Mouse (Mus musculus): ENCODE measurements at regions not wholly inside any gene's neighbourhood (a gene's known extent, or its start where the extent isn't known, plus 50 kb on each side); places are given as distances from the start of the nearest gene placed in this dataset.

GRCm38 (mm10) chr11:52502759-52503365 is 106.6 kb downstream of the 9530068E07Rik start:
- H3K4me3 ChIP-seq (ENCODE audit: low read depth, low read length): no peak overlapping the region
- no peaks in the 10 kb centered on the region for H3K4me1 ChIP-seq (ENCODE audit: control insufficient read depth, insufficient read depth, low read length)
- H3K4me2 ChIP-seq (ENCODE audit: low read depth, low read length): no peak overlapping the region
- DNase-seq (ENCODE audit: low spot score): no peak
- no peaks in the 10 kb centered on the region for H3K27me3 ChIP-seq (ENCODE audit: control insufficient read depth, insufficient read depth, low read length)
- ATAC-seq (replicated peaks; ENCODE audit: insufficient number of reproducible peaks, low FRiP score, low TSS enrichment, low read depth): no peak
- 69% methylated on average over 10 of the region's 10 CpGs for WGBS
- no peak overlapping the region for H3K27ac ChIP-seq (replicated peaks; ENCODE audit: low read depth, low read length)
- H3K9ac ChIP-seq (replicated peaks; ENCODE audit: low read length): no peak overlapping the region
- H3K9me3 ChIP-seq (replicated peaks; ENCODE audit: control insufficient read depth, low read length): no peaks in the 10 kb centered on the region
- H3K36me3 ChIP-seq (replicated peaks; ENCODE audit: control insufficient read depth, insufficient read depth, low read depth, low read length): no peaks in the 10 kb centered on the region

- Histone ChIP-seq H3K9me3 (replicated peaks; ENCODE audit: control insufficient read depth, low read length) (no peaks in the 10 kb centered on the region), H3K27ac (replicated peaks; ENCODE audit: low read depth, low read length) (no peak overlapping the region), H3K4me2 (ENCODE audit: low read depth, low read length) (no peak overlapping the region), H3K36me3 (replicated peaks; ENCODE audit: control insufficient read depth, insufficient read depth, low read depth, low read length) (no peaks in the 10 kb centered on the region), H3K27me3 (ENCODE audit: control insufficient read depth, insufficient read depth, low read length) (no peaks in the 10 kb centered on the region), H3K4me1 (ENCODE audit: control insufficient read depth, insufficient read depth, low read length) (no peaks in the 10 kb centered on the region), H3K9ac (replicated peaks; ENCODE audit: low read length) (no peak overlapping the region), H3K4me3 (ENCODE audit: low read depth, low read length) (no peak overlapping the region)
- WGBS: 33% methylated on average over 4 of the region's 4 CpGs
- DNase-seq (ENCODE audit: low spot score) (no peak), ATAC-seq (replicated peaks; ENCODE audit: insufficient number of reproducible peaks, low FRiP score, low TSS enrichment, low read depth) (no peak)
These were observed 115.6 kb downstream of the 9530068E07Rik start for GRCm38 (mm10) chr11:52511831-52512297.

- Histone ChIP-seq H3K4me2 (ENCODE audit: low read depth, low read length) (no peak overlapping the region), H3K27me3 (ENCODE audit: control insufficient read depth, insufficient read depth, low read length) (no peaks in the 10 kb centered on the region), H3K4me3 (ENCODE audit: low read depth, low read length) (no peak overlapping the region), H3K9ac (replicated peaks; ENCODE audit: low read length) (no peak overlapping the region), H3K36me3 (replicated peaks; ENCODE audit: control insufficient read depth, insufficient read depth, low read depth, low read length) (no peaks in the 10 kb centered on the region), H3K27ac (replicated peaks; ENCODE audit: low read depth, low read length) (no peak overlapping the region), H3K9me3 (replicated peaks; ENCODE audit: control insufficient read depth, low read length) (no peaks in the 10 kb centered on the region), H3K4me1 (ENCODE audit: control insufficient read depth, insufficient read depth, low read length) (no peaks in the 10 kb centered on the region)
- DNase-seq (ENCODE audit: low spot score) (peak; percentile 30), ATAC-seq (replicated peaks; ENCODE audit: insufficient number of reproducible peaks, low FRiP score, low TSS enrichment, low read depth) (no peak)
- 75% methylated on average over 5 of the region's 5 CpGs for WGBS
These were observed 121.1 kb downstream of the 9530068E07Rik start for GRCm38 (mm10) chr11:52517330-52517729.

GRCm38 (mm10) chr11:52519877-52520276 is 123.6 kb downstream of the 9530068E07Rik start:
- 89% methylated on average over 3 of the region's 3 CpGs for WGBS
- no peak for ATAC-seq (replicated peaks; ENCODE audit: insufficient number of reproducible peaks, low FRiP score, low TSS enrichment, low read depth)
- no peak overlapping the region for H3K4me2 ChIP-seq (ENCODE audit: low read depth, low read length)

GRCm38 (mm10) chr11:52521879-52522278 is 125.7 kb downstream of the 9530068E07Rik start:
- H3K27me3 ChIP-seq (ENCODE audit: control insufficient read depth, insufficient read depth, low read length): no peaks in the 10 kb centered on the region
- H3K9me3 ChIP-seq (replicated peaks; ENCODE audit: control insufficient read depth, low read length): no peaks in the 10 kb centered on the region
- no peak overlapping the region for H3K27ac ChIP-seq (replicated peaks; ENCODE audit: low read depth, low read length)
- no peak for ATAC-seq (replicated peaks; ENCODE audit: insufficient number of reproducible peaks, low FRiP score, low TSS enrichment, low read depth)
- no peak overlapping the region for H3K4me2 ChIP-seq (ENCODE audit: low read depth, low read length)
- H3K36me3 ChIP-seq (replicated peaks; ENCODE audit: control insufficient read depth, insufficient read depth, low read depth, low read length): no peaks in the 10 kb centered on the region
- H3K9ac ChIP-seq (replicated peaks; ENCODE audit: low read length): no peak overlapping the region
- H3K4me1 ChIP-seq (ENCODE audit: control insufficient read depth, insufficient read depth, low read length): no peaks in the 10 kb centered on the region
- peak; percentile 71 for DNase-seq (ENCODE audit: low spot score)
- H3K4me3 ChIP-seq (ENCODE audit: low read depth, low read length): no peak overlapping the region
- 47% methylated on average over 4 of the region's 4 CpGs for WGBS

More at GRCm38 (mm10) chr11:52519877-52520276, 123.6 kb downstream of the 9530068E07Rik start:
- no peaks in the 10 kb centered on the region for H3K36me3 ChIP-seq (replicated peaks; ENCODE audit: control insufficient read depth, insufficient read depth, low read depth, low read length)
- H3K27me3 ChIP-seq (ENCODE audit: control insufficient read depth, insufficient read depth, low read length): no peaks in the 10 kb centered on the region
- no peak overlapping the region for H3K27ac ChIP-seq (replicated peaks; ENCODE audit: low read depth, low read length)
- DNase-seq (ENCODE audit: low spot score): no peak
- H3K9me3 ChIP-seq (replicated peaks; ENCODE audit: control insufficient read depth, low read length): no peaks in the 10 kb centered on the region
- H3K4me3 ChIP-seq (ENCODE audit: low read depth, low read length): no peak overlapping the region
- H3K4me1 ChIP-seq (ENCODE audit: control insufficient read depth, insufficient read depth, low read length): no peaks in the 10 kb centered on the region
- no peak overlapping the region for H3K9ac ChIP-seq (replicated peaks; ENCODE audit: low read length)

- Histone ChIP-seq H3K9me3 (replicated peaks; ENCODE audit: control insufficient read depth, low read length) (no peaks in the 10 kb centered on the region), H3K4me1 (ENCODE audit: control insufficient read depth, insufficient read depth, low read length) (no peaks in the 10 kb centered on the region), H3K27ac (replicated peaks; ENCODE audit: low read depth, low read length) (no peak overlapping the region), H3K27me3 (ENCODE audit: control insufficient read depth, insufficient read depth, low read length) (no peaks in the 10 kb centered on the region), H3K4me2 (ENCODE audit: low read depth, low read length) (no peak overlapping the region), H3K9ac (replicated peaks; ENCODE audit: low read length) (no peak overlapping the region), H3K4me3 (ENCODE audit: low read depth, low read length) (no peak overlapping the region), H3K36me3 (replicated peaks; ENCODE audit: control insufficient read depth, insufficient read depth, low read depth, low read length) (no peaks in the 10 kb centered on the region)
- WGBS: 70% methylated on average over 3 of the region's 3 CpGs
- no peak for ATAC-seq (replicated peaks; ENCODE audit: insufficient number of reproducible peaks, low FRiP score, low TSS enrichment, low read depth)
- no peak for DNase-seq (ENCODE audit: low spot score)
These were observed 126.2 kb downstream of the 9530068E07Rik start for GRCm38 (mm10) chr11:52522384-52522783.

- no peaks in the 10 kb centered on the region for H3K27me3 ChIP-seq (ENCODE audit: control insufficient read depth, insufficient read depth, low read length)
- WGBS: 78% methylated on average over 4 of the region's 4 CpGs
- no peaks in the 10 kb centered on the region for H3K36me3 ChIP-seq (replicated peaks; ENCODE audit: control insufficient read depth, insufficient read depth, low read depth, low read length)
- H3K9ac ChIP-seq (replicated peaks; ENCODE audit: low read length): no peak overlapping the region
- no peak overlapping the region for H3K4me2 ChIP-seq (ENCODE audit: low read depth, low read length)
- DNase-seq (ENCODE audit: low spot score): no peak
- no peak for ATAC-seq (replicated peaks; ENCODE audit: insufficient number of reproducible peaks, low FRiP score, low TSS enrichment, low read depth)
- H3K27ac ChIP-seq (replicated peaks; ENCODE audit: low read depth, low read length): no peak overlapping the region
- no peaks in the 10 kb centered on the region for H3K4me1 ChIP-seq (ENCODE audit: control insufficient read depth, insufficient read depth, low read length)
- H3K4me3 ChIP-seq (ENCODE audit: low read depth, low read length): no peak overlapping the region
- H3K9me3 ChIP-seq (replicated peaks; ENCODE audit: control insufficient read depth, low read length): no peaks in the 10 kb centered on the region
These were observed 127.0 kb downstream of the 9530068E07Rik start for GRCm38 (mm10) chr11:52523191-52523590.

- ATAC-seq (replicated peaks; ENCODE audit: insufficient number of reproducible peaks, low FRiP score, low TSS enrichment, low read depth): no peak
- no peak for DNase-seq (ENCODE audit: low spot score)
- WGBS: 53% methylated on average over 2 of the region's 2 CpGs
- no peak overlapping the region for H3K27ac ChIP-seq (replicated peaks; ENCODE audit: low read depth, low read length)
- no peaks in the 10 kb centered on the region for H3K9me3 ChIP-seq (replicated peaks; ENCODE audit: control insufficient read depth, low read length)
- no peaks in the 10 kb centered on the region for H3K27me3 ChIP-seq (ENCODE audit: control insufficient read depth, insufficient read depth, low read length)
- H3K4me1 ChIP-seq (ENCODE audit: control insufficient read depth, insufficient read depth, low read length): no peaks in the 10 kb centered on the region
- H3K4me3 ChIP-seq (ENCODE audit: low read depth, low read length): no peak overlapping the region
- H3K9ac ChIP-seq (replicated peaks; ENCODE audit: low read length): no peak overlapping the region
- H3K36me3 ChIP-seq (replicated peaks; ENCODE audit: control insufficient read depth, insufficient read depth, low read depth, low read length): no peaks in the 10 kb centered on the region
- H3K4me2 ChIP-seq (ENCODE audit: low read depth, low read length): no peak overlapping the region
These were observed 127.4 kb downstream of the 9530068E07Rik start for GRCm38 (mm10) chr11:52523671-52524070.
